Mouse (Mus musculus): ENCODE results near the gene Hcfc1. TPM values are rescaled to one million over a fixed set of nuclear protein-coding genes. Genes with fewer than 3 reads are reported as not detected.

Hcfc1 gene
- polyA plus RNA-seq, 1 experiment from 2014 or later: 31.1 TPM

GRCm38 (mm10) chrX:73952603-73953002, 13.6 kb downstream of the Hcfc1 start:
- no peaks in the 10 kb centered on the region for H3K9me3 ChIP-seq (replicated peaks; ENCODE audit: control insufficient read depth, low read length)
- WGBS (ENCODE audit: insufficient replicate concordance): 75% methylated on average over 5 of the region's 5 CpGs
- no peaks in the 10 kb centered on the region for H3K27me3 ChIP-seq (ENCODE audit: control insufficient read depth, insufficient read depth, low read depth, low read length)
- ATAC-seq (ENCODE audit: low read depth): no peak
- no peak overlapping the region for H3K4me2 ChIP-seq (ENCODE audit: low read depth, low read length)
- H3K4me3 ChIP-seq (ENCODE audit: low read depth, low read length): no peak overlapping the region
- H3K4me1 ChIP-seq (ENCODE audit: control insufficient read depth, low read depth, low read length): no peaks in the 10 kb centered on the region
- H3K9ac ChIP-seq (ENCODE audit: low read depth, low read length): no peak overlapping the region
- peaks cover 86% of the 10 kb centered on the region for H3K36me3 ChIP-seq (ENCODE audit: control insufficient read depth, insufficient read depth)
- no peak overlapping the region for H3K27ac ChIP-seq (ENCODE audit: low read length)

- Histone ChIP-seq H3K27me3 (ENCODE audit: control insufficient read depth, insufficient read depth, low read depth, low read length) (no peaks in the 10 kb centered on the region), H3K4me1 (ENCODE audit: control insufficient read depth, low read depth, low read length) (no peaks in the 10 kb centered on the region), H3K9ac (ENCODE audit: low read depth, low read length) (no peak overlapping the region), H3K4me3 (ENCODE audit: low read depth, low read length) (no peak overlapping the region), H3K9me3 (replicated peaks; ENCODE audit: control insufficient read depth, low read length) (no peaks in the 10 kb centered on the region), H3K27ac (ENCODE audit: low read length) (no peak overlapping the region), H3K4me2 (ENCODE audit: low read depth, low read length) (no peak overlapping the region), H3K36me3 (ENCODE audit: control insufficient read depth, insufficient read depth) (peaks cover 89% of the 10 kb centered on the region)
- no peak for ATAC-seq (ENCODE audit: low read depth)
- WGBS (ENCODE audit: insufficient replicate concordance): 84% methylated on average over 10 of the region's 10 CpGs
These were observed 16.8 kb downstream of the Hcfc1 start for GRCm38 (mm10) chrX:73949341-73949740.

GRCm38 (mm10) chrX:73948647-73949046, 17.5 kb downstream of the Hcfc1 start:
- no peak overlapping the region for H3K27ac ChIP-seq (ENCODE audit: low read length)
- H3K9ac ChIP-seq (ENCODE audit: low read depth, low read length): no peak overlapping the region
- ATAC-seq (ENCODE audit: low read depth): peak; percentile 44
- H3K4me1 ChIP-seq (ENCODE audit: control insufficient read depth, low read depth, low read length): no peaks in the 10 kb centered on the region
- 22% methylated on average over 4 of the region's 4 CpGs for WGBS (ENCODE audit: insufficient replicate concordance)
- H3K9me3 ChIP-seq (replicated peaks; ENCODE audit: control insufficient read depth, low read length): no peaks in the 10 kb centered on the region
- H3K27me3 ChIP-seq (ENCODE audit: control insufficient read depth, insufficient read depth, low read depth, low read length): no peaks in the 10 kb centered on the region
- H3K36me3 ChIP-seq (ENCODE audit: control insufficient read depth, insufficient read depth): peaks cover 90% of the 10 kb centered on the region
- H3K4me2 ChIP-seq (ENCODE audit: low read depth, low read length): no peak overlapping the region
- H3K4me3 ChIP-seq (ENCODE audit: low read depth, low read length): no peak overlapping the region

GRCm38 (mm10) chrX:73946896-73947295, 19.3 kb downstream of the Hcfc1 start:
- no peak overlapping the region for H3K4me3 ChIP-seq (ENCODE audit: low read depth, low read length)
- H3K4me1 ChIP-seq (ENCODE audit: control insufficient read depth, low read depth, low read length): no peaks in the 10 kb centered on the region
- WGBS (ENCODE audit: insufficient replicate concordance): 69% methylated on average over 6 of the region's 6 CpGs
- no peak overlapping the region for H3K27ac ChIP-seq (ENCODE audit: low read length)
- H3K36me3 ChIP-seq (ENCODE audit: control insufficient read depth, insufficient read depth): peaks cover 90% of the 10 kb centered on the region
- H3K27me3 ChIP-seq (ENCODE audit: control insufficient read depth, insufficient read depth, low read depth, low read length): no peaks in the 10 kb centered on the region
- no peak overlapping the region for H3K9ac ChIP-seq (ENCODE audit: low read depth, low read length)
- no peak overlapping the region for H3K4me2 ChIP-seq (ENCODE audit: low read depth, low read length)
- no peaks in the 10 kb centered on the region for H3K9me3 ChIP-seq (replicated peaks; ENCODE audit: control insufficient read depth, low read length)
- no peak for ATAC-seq (ENCODE audit: low read depth)

GRCm38 (mm10) chrX:73942294-73942693, 23.9 kb downstream of the Hcfc1 start:
- H3K4me3 ChIP-seq (ENCODE audit: low read depth, low read length): no peak overlapping the region
- no peak overlapping the region for H3K4me2 ChIP-seq (ENCODE audit: low read depth, low read length)
- H3K9me3 ChIP-seq (replicated peaks; ENCODE audit: control insufficient read depth, low read length): no peaks in the 10 kb centered on the region
- H3K4me1 ChIP-seq (ENCODE audit: control insufficient read depth, low read depth, low read length): no peaks in the 10 kb centered on the region
- no peak overlapping the region for H3K27ac ChIP-seq (ENCODE audit: low read length)
- no peak overlapping the region for H3K9ac ChIP-seq (ENCODE audit: low read depth, low read length)
- peaks cover 51% of the 10 kb centered on the region for H3K36me3 ChIP-seq (ENCODE audit: control insufficient read depth, insufficient read depth)
- 78% methylated on average over 2 of the region's 2 CpGs for WGBS (ENCODE audit: insufficient replicate concordance)
- no peak for ATAC-seq (ENCODE audit: low read depth)
- no peaks in the 10 kb centered on the region for H3K27me3 ChIP-seq (ENCODE audit: control insufficient read depth, insufficient read depth, low read depth, low read length)

GRCm38 (mm10) chrX:73941860-73942259, 24.3 kb downstream of the Hcfc1 start:
- H3K36me3 ChIP-seq (ENCODE audit: control insufficient read depth, insufficient read depth): peaks cover 47% of the 10 kb centered on the region
- H3K27ac ChIP-seq (ENCODE audit: low read length): no peak overlapping the region
- no peaks in the 10 kb centered on the region for H3K27me3 ChIP-seq (ENCODE audit: control insufficient read depth, insufficient read depth, low read depth, low read length)
- H3K4me2 ChIP-seq (ENCODE audit: low read depth, low read length): no peak overlapping the region
- no peaks in the 10 kb centered on the region for H3K9me3 ChIP-seq (replicated peaks; ENCODE audit: control insufficient read depth, low read length)
- no peak; the same call in 1 of the 2 replicates for ATAC-seq (ENCODE audit: low read depth)
- H3K4me1 ChIP-seq (ENCODE audit: control insufficient read depth, low read depth, low read length): no peaks in the 10 kb centered on the region
- no peak overlapping the region for H3K4me3 ChIP-seq (ENCODE audit: low read depth, low read length)
- 36% methylated on average over 2 of the region's 2 CpGs for WGBS (ENCODE audit: insufficient replicate concordance)
- no peak overlapping the region for H3K9ac ChIP-seq (ENCODE audit: low read depth, low read length)

- no peaks in the 10 kb centered on the region for H3K27me3 ChIP-seq (ENCODE audit: control insufficient read depth, insufficient read depth, low read depth, low read length)
- WGBS (ENCODE audit: insufficient replicate concordance): 54% methylated on average over 2 of the region's 2 CpGs
- no peak overlapping the region for H3K27ac ChIP-seq (ENCODE audit: low read length)
- peaks cover 8% of the 10 kb centered on the region; the same call in 1 of the 2 replicates for H3K4me1 ChIP-seq (ENCODE audit: control insufficient read depth, low read depth, low read length)
- H3K4me3 ChIP-seq (ENCODE audit: low read depth, low read length): no peak overlapping the region
- no peak overlapping the region for H3K9ac ChIP-seq (ENCODE audit: low read depth, low read length)
- no peaks in the 10 kb centered on the region for H3K36me3 ChIP-seq (ENCODE audit: control insufficient read depth, insufficient read depth)
- H3K9me3 ChIP-seq (replicated peaks; ENCODE audit: control insufficient read depth, low read length): no peaks in the 10 kb centered on the region
- no peak overlapping the region for H3K4me2 ChIP-seq (ENCODE audit: low read depth, low read length)
- ATAC-seq (ENCODE audit: low read depth): no peak
These were observed 34.3 kb downstream of the Hcfc1 start for GRCm38 (mm10) chrX:73931871-73932270.

GRCm38 (mm10) chrX:73930402-73931062, 35.6 kb downstream of the Hcfc1 start, which contains the start of gene Renbp:
Gene Renbp, minus strand, starts transcription at chrX:73930850.
- peak; percentile 90 for ATAC-seq (ENCODE audit: low read depth)
- Histone ChIP-seq H3K4me3 (ENCODE audit: low read depth, low read length) (peak within 1 kb of the TSS; percentile 46), H3K36me3 (ENCODE audit: control insufficient read depth, insufficient read depth) (no peaks in the 10 kb centered on the region), H3K9me3 (replicated peaks; ENCODE audit: control insufficient read depth, low read length) (no peaks in the 10 kb centered on the region), H3K4me2 (ENCODE audit: low read depth, low read length) (peak within 1 kb of the TSS; percentile 44), H3K27ac (ENCODE audit: low read length) (no peak within 1 kb of the TSS), H3K4me1 (ENCODE audit: control insufficient read depth, low read depth, low read length) (peaks cover 8% of the 10 kb centered on the region; the same call in 1 of the 2 replicates), H3K27me3 (ENCODE audit: control insufficient read depth, insufficient read depth, low read depth, low read length) (no peaks in the 10 kb centered on the region), H3K9ac (ENCODE audit: low read depth, low read length) (peak within 1 kb of the TSS; percentile 35; the same call in 1 of the 2 replicates)
- WGBS (ENCODE audit: insufficient replicate concordance): 36% methylated on average over 17 of the region's 17 CpGs

- Histone ChIP-seq H3K4me1 (ENCODE audit: control insufficient read depth, low read depth, low read length) (no peaks in the 10 kb centered on the region; the same call in 1 of the 2 replicates), H3K4me2 (ENCODE audit: low read depth, low read length) (peak overlapping the region; percentile 82), H3K4me3 (ENCODE audit: low read depth, low read length) (peak overlapping the region; percentile 75), H3K9ac (ENCODE audit: low read depth, low read length) (peak overlapping the region; percentile 63; the same call in 1 of the 2 replicates), H3K36me3 (ENCODE audit: control insufficient read depth, insufficient read depth) (peaks cover 4% of the 10 kb centered on the region), H3K9me3 (replicated peaks; ENCODE audit: control insufficient read depth, low read length) (no peaks in the 10 kb centered on the region), H3K27me3 (ENCODE audit: control insufficient read depth, insufficient read depth, low read depth, low read length) (no peaks in the 10 kb centered on the region), H3K27ac (ENCODE audit: low read length) (no peak overlapping the region)
- no peak for ATAC-seq (ENCODE audit: low read depth)
- 70% methylated on average over 8 of the region's 8 CpGs for WGBS (ENCODE audit: insufficient replicate concordance)
These were observed 43.6 kb downstream of the Hcfc1 start for GRCm38 (mm10) chrX:73922550-73922882.

Measured in liver, embryonic 16.5 days (tissue).